Mouse (Mus musculus): ENCODE measurements around the gene Ccdc87. TPM values are rescaled to one million over a fixed set of nuclear protein-coding genes. Genes with fewer than 3 reads are reported as not detected.
"Not testable (repeated sequence)": the region's sequence is repeated elsewhere in the genome, so short reads cannot be mapped to it uniquely, and the experiment has no call there.

Ccdc87 gene
- polyA plus RNA-seq, 1 experiment from 2014 or later: 0.07 TPM

DNA sequence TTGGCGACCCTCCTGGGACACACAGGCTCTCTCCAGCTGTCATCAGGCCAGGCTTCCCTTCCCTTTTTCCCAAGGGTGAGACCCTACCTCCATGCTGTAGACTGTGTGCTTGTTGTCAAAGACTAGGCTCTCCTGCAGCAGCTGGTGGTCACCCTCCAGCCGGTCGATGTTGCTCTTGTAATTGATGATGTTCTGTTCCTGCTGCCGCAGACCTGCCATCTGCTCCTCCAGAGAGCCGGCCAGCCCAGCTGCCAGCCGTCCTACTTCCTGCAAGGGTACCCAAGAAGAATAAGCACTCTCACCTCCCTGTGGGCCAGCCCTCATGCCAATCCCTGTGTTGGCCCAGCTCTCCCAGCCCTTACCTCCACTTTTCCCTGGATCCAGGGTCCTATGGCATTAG is 23.9 kb downstream of the Ccdc87 start:
- no peaks in the 10 kb centered on the region for H3K27me3 ChIP-seq (ENCODE audit: control insufficient read depth, insufficient read depth, low read length)
- WGBS: 60% methylated on average over 6 of the region's 6 CpGs
- no peaks in the 10 kb centered on the region for H3K36me3 ChIP-seq (ENCODE audit: control insufficient read depth, insufficient read depth, low read length)
- H3K27ac ChIP-seq (ENCODE audit: low read length): no peak overlapping the region
- H3K9me3 ChIP-seq (ENCODE audit: control insufficient read depth, low read depth, low read length): no peaks in the 10 kb centered on the region
- no peak for ATAC-seq (ENCODE audit: insufficient number of reproducible peaks, insufficient read depth, low FRiP score, low read depth)
- H3K9ac ChIP-seq (replicated peaks; ENCODE audit: low read depth, low read length): no peak overlapping the region
- no peak overlapping the region for H3K4me3 ChIP-seq (ENCODE audit: low read depth, low read length)
- H3K4me1 ChIP-seq (ENCODE audit: control insufficient read depth, insufficient read depth, low read length): no peaks in the 10 kb centered on the region
- H3K4me2 ChIP-seq (replicated peaks; ENCODE audit: low read depth, low read length): no peak overlapping the region

DNA sequence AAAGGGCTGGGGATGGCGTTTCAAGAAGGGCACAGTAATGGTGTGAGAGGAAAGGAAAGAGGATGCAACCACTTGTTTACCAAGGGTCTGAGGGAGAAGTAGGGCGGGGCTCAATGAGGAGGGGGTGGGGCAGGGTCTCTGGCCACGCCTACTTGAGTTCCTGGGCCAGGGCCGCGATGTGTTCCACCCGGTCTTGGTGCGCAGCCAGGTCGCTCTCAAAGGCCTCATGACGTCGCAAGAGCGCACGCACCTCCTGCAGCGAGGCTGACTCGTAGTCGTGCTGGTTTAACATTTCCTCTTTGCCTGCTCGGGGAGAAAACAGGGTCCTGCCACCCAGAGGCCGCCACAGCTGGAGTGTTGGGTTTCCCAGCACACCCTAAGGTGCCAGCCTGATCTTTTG is 26.0 kb downstream of the Ccdc87 start:
- Histone ChIP-seq H3K9me3 (ENCODE audit: control insufficient read depth, low read depth, low read length) (no peaks in the 10 kb centered on the region), H3K27ac (ENCODE audit: low read length) (no peak overlapping the region), H3K4me1 (ENCODE audit: control insufficient read depth, insufficient read depth, low read length) (no peaks in the 10 kb centered on the region), H3K4me2 (replicated peaks; ENCODE audit: low read depth, low read length) (no peak overlapping the region), H3K9ac (replicated peaks; ENCODE audit: low read depth, low read length) (no peak overlapping the region), H3K36me3 (ENCODE audit: control insufficient read depth, insufficient read depth, low read length) (no peaks in the 10 kb centered on the region), H3K4me3 (ENCODE audit: low read depth, low read length) (no peak overlapping the region), H3K27me3 (ENCODE audit: control insufficient read depth, insufficient read depth, low read length) (no peaks in the 10 kb centered on the region)
- WGBS: 4% methylated on average over 17 of the region's 17 CpGs
- no peak; the same call in 1 of the 2 replicates for ATAC-seq (ENCODE audit: insufficient number of reproducible peaks, insufficient read depth, low FRiP score, low read depth)

DNA sequence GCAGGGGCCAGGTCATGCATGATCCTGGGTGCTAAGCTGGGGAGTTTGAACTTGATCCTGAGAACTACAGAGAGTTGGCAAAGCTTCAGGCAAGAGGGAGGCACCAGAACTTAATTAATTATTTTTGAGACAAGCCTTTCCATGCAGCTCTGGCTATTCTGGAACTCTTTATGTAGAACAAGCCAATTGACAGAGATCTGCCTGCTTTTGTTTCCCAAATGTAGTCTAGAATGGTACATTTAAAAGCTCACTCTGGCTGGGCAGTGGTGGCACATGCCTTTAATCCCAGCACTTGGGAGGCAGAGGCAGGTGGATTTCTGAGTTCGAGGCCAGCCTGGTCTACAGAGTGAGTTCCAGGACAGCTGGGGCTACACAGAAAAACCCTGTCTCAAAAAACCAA is 35.4 kb downstream of the Ccdc87 start:
- not testable (repeated sequence) for H3K4me3 ChIP-seq (ENCODE audit: low read depth, low read length); H3K4me2 ChIP-seq (replicated peaks; ENCODE audit: low read depth, low read length); ATAC-seq (ENCODE audit: insufficient number of reproducible peaks, insufficient read depth, low FRiP score, low read depth); H3K9ac ChIP-seq (replicated peaks; ENCODE audit: low read depth, low read length); H3K27me3 ChIP-seq (ENCODE audit: control insufficient read depth, insufficient read depth, low read length); H3K36me3 ChIP-seq (ENCODE audit: control insufficient read depth, insufficient read depth, low read length); H3K27ac ChIP-seq (ENCODE audit: low read length); H3K4me1 ChIP-seq (ENCODE audit: control insufficient read depth, insufficient read depth, low read length); H3K9me3 ChIP-seq (ENCODE audit: control insufficient read depth, low read depth, low read length)
- 92% methylated on average over 1 of the region's 1 CpGs for WGBS

DNA sequence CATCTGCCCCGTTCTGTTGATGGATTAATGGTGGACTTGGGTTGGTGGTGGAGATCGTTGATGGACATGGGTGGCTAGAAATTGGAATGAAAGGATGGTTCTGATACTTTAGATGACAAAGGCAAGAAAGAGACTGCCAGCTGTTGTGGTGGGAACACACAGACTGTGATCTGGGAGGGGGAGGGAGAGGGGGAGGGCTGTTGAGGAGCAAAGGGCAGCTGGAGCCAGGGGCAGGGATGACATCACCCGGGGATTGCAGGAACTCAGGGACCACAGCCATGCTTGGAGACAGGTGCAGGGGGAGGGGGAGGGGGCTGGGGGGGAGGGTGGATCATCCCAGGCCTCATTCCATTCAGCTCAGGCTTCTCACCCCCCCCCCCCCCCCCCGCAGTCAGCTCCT is 37.1 kb downstream of the Ccdc87 start:
- no peak for ATAC-seq (ENCODE audit: insufficient number of reproducible peaks, insufficient read depth, low FRiP score, low read depth)
- Histone ChIP-seq H3K9me3 (ENCODE audit: control insufficient read depth, low read depth, low read length) (no peaks in the 10 kb centered on the region), H3K9ac (replicated peaks; ENCODE audit: low read depth, low read length) (no peak overlapping the region), H3K36me3 (ENCODE audit: control insufficient read depth, insufficient read depth, low read length) (no peaks in the 10 kb centered on the region), H3K27ac (ENCODE audit: low read length) (no peak overlapping the region), H3K27me3 (ENCODE audit: control insufficient read depth, insufficient read depth, low read length) (no peaks in the 10 kb centered on the region), H3K4me2 (replicated peaks; ENCODE audit: low read depth, low read length) (no peak overlapping the region), H3K4me1 (ENCODE audit: control insufficient read depth, insufficient read depth, low read length) (0 out of 2 replicates have a peak, but pooled peaks cover 7% of the 10 kb centered on the region), H3K4me3 (ENCODE audit: low read depth, low read length) (no peak overlapping the region)
- WGBS: 60% methylated on average over 3 of the region's 4 CpGs

DNA sequence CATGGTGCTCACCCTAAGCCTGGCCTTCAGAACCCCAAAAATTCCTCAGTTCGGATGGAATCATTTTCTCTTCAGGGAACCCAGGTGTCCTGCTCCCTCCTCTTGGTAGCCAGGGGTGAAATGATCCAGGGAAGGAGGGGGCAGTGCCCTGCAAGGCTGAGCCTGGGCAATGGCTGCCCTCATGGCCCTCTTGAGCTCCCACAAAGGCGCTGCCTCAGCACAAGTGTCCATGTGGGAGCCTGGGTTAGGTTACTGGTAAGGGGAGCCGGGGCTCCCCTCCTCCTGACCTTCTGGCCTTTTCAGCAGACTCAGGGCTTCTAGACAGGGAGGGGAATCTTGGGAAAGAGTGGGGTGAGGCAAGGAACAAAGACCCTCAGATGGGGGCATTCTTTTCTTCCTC is 37.6 kb downstream of the Ccdc87 start:
- H3K4me3 ChIP-seq (ENCODE audit: low read depth, low read length): no peak overlapping the region
- no peak for ATAC-seq (ENCODE audit: insufficient number of reproducible peaks, insufficient read depth, low FRiP score, low read depth)
- H3K9me3 ChIP-seq (ENCODE audit: control insufficient read depth, low read depth, low read length): no peaks in the 10 kb centered on the region
- H3K9ac ChIP-seq (replicated peaks; ENCODE audit: low read depth, low read length): no peak overlapping the region
- 69% methylated on average over 3 of the region's 3 CpGs for WGBS
- H3K36me3 ChIP-seq (ENCODE audit: control insufficient read depth, insufficient read depth, low read length): no peaks in the 10 kb centered on the region
- H3K27me3 ChIP-seq (ENCODE audit: control insufficient read depth, insufficient read depth, low read length): no peaks in the 10 kb centered on the region
- H3K27ac ChIP-seq (ENCODE audit: low read length): no peak overlapping the region
- H3K4me2 ChIP-seq (replicated peaks; ENCODE audit: low read depth, low read length): no peak overlapping the region
- H3K4me1 ChIP-seq (ENCODE audit: control insufficient read depth, insufficient read depth, low read length): 0 out of 2 replicates have a peak, but pooled peaks cover 7% of the 10 kb centered on the region

DNA sequence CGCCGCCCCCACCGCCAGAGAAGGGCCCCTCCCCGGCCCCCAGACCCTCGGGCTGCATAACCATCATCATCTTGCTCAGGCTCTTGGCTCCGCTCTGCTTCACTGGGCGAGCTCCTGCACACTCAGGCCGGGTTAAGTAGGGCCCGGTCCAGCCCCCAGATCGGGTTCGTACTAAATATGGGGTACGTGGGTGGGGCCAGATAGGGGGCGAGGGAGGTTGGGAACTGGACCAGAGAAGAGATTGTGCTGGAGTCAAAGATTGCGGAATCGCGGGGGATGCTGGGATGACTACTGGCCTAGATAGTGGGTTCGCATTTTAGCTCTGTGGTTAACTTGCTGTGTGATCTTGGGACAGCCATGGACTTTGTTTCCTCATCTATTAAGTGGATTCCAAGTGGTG is 38.6 kb downstream of the Ccdc87 start, which contains the start of gene Actn3:
Gene Actn3 (minus strand): TSS at position 125 of the 400 bp plus-strand sequence.
- Histone ChIP-seq H3K9ac (replicated peaks; ENCODE audit: low read depth, low read length) (peak within 1 kb of the TSS; percentile 64), H3K9me3 (ENCODE audit: control insufficient read depth, low read depth, low read length) (no peaks in the 10 kb centered on the region), H3K27me3 (ENCODE audit: control insufficient read depth, insufficient read depth, low read length) (no peaks in the 10 kb centered on the region), H3K4me1 (ENCODE audit: control insufficient read depth, insufficient read depth, low read length) (0 out of 2 replicates have a peak, but pooled peaks cover 7% of the 10 kb centered on the region), H3K36me3 (ENCODE audit: control insufficient read depth, insufficient read depth, low read length) (no peaks in the 10 kb centered on the region; the same call in 1 of the 2 replicates), H3K4me3 (ENCODE audit: low read depth, low read length) (peak within 1 kb of the TSS; percentile 95), H3K27ac (ENCODE audit: low read length) (peak within 1 kb of the TSS; percentile 39), H3K4me2 (replicated peaks; ENCODE audit: low read depth, low read length) (peak within 1 kb of the TSS; percentile 89)
- no peak for ATAC-seq (ENCODE audit: insufficient number of reproducible peaks, insufficient read depth, low FRiP score, low read depth)
- WGBS: 4% methylated on average over 17 of the region's 17 CpGs

DNA sequence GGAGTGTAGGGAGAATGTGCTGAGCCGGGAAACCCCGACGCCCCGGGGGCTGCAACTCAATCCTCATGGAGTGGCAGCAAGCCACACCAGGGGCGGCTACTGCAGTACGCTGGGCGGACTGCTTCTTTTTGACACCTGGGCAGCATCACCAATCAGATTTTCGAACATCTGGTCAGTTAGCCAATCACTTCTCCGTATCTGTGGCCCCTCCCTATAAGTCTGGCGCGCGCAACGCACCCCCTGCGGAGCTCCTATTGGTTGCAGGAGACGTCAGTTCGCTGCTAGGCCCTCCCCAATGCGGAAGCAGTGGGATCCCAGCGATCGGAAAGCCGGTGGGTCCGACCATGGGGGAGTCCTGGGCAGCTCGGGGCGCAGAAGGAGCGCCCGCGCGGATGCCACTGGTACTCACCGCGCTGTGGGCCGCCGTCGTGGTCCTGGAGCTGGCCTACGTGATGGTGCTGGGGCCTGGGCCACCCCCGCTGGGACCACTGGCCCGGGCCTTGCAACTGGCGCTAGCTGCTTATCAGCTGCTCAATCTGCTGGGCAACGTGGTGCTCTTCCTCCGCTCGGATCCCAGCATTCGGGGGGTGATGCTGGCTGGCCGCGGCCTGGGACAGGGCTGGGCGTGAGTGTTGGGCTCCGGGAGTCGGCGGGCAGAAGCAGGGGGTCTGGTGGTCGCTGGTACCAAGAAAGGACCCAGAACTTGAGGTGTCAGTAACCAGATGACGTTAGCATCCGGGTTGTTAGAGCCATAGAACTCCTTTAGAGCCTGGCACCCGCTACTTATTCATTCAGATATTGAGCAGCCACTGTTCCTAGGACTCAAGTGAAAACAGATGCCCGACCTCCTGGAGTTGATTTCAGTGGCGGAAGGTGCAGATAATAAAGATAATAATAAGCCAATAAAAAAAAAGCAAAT is 39.5 kb downstream of the Ccdc87 start, which contains the start of gene Zdhhc24:
Gene Zdhhc24 (plus strand): TSS at position 264 of the 919 bp plus-strand sequence.
- Histone ChIP-seq H3K27ac (ENCODE audit: low read length) (peak within 1 kb of the TSS; percentile 39), H3K36me3 (ENCODE audit: control insufficient read depth, insufficient read depth, low read length) (no peaks in the 10 kb centered on the region; the same call in 1 of the 2 replicates), H3K9me3 (ENCODE audit: control insufficient read depth, low read depth, low read length) (no peaks in the 10 kb centered on the region), H3K4me2 (replicated peaks; ENCODE audit: low read depth, low read length) (peak within 1 kb of the TSS; percentile 89), H3K4me3 (ENCODE audit: low read depth, low read length) (peak within 1 kb of the TSS; percentile 95), H3K9ac (replicated peaks; ENCODE audit: low read depth, low read length) (peak within 1 kb of the TSS; percentile 64), H3K4me1 (ENCODE audit: control insufficient read depth, insufficient read depth, low read length) (0 out of 2 replicates have a peak, but pooled peaks cover 7% of the 10 kb centered on the region), H3K27me3 (ENCODE audit: control insufficient read depth, insufficient read depth, low read length) (no peaks in the 10 kb centered on the region)
- peak; percentile 97 for ATAC-seq (ENCODE audit: insufficient number of reproducible peaks, insufficient read depth, low FRiP score, low read depth)
- whole genome bisulfite sequencing: 2% methylated on average over 52 of the region's 52 CpGs

DNA sequence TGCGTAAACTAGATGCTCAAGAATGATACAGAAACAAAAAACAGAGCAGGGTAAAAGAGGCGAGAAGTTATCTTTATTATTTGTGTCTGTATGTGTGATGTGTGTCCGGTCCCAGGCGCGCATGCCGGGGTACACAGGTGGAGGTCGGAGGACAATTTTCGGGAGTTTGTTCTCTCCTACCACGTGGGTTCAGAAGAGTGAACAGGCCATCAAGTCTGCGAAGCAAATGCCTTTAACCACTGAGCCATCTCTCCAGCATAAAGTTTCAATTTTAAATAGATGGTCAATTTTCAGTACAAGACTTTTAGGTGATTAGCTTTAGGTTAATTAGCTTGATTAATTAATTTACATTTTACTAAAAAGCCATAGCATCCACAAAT is 40.1 kb downstream of the Ccdc87 start:
- H3K27ac ChIP-seq (ENCODE audit: low read length): no peak overlapping the region
- no peaks in the 10 kb centered on the region for H3K27me3 ChIP-seq (ENCODE audit: control insufficient read depth, insufficient read depth, low read length)
- 0 out of 2 replicates have a peak, but pooled peaks cover 7% of the 10 kb centered on the region for H3K4me1 ChIP-seq (ENCODE audit: control insufficient read depth, insufficient read depth, low read length)
- H3K9me3 ChIP-seq (ENCODE audit: control insufficient read depth, low read depth, low read length): no peaks in the 10 kb centered on the region
- peak overlapping the region; percentile 89 for H3K4me2 ChIP-seq (replicated peaks; ENCODE audit: low read depth, low read length)
- ATAC-seq (ENCODE audit: insufficient number of reproducible peaks, insufficient read depth, low FRiP score, low read depth): no peak
- H3K9ac ChIP-seq (replicated peaks; ENCODE audit: low read depth, low read length): peak overlapping the region; percentile 64; the same call in 1 of the 2 replicates
- no peaks in the 10 kb centered on the region; the same call in 1 of the 2 replicates for H3K36me3 ChIP-seq (ENCODE audit: control insufficient read depth, insufficient read depth, low read length)
- 59% methylated on average over 10 of the region's 10 CpGs for WGBS
- peak overlapping the region; percentile 95 for H3K4me3 ChIP-seq (ENCODE audit: low read depth, low read length)

Data from stomach, embryonic 14.5 days (tissue).